Mouse (Mus musculus) frontal cortex, postnatal 14 days (tissue): ENCODE measurements around the gene Olfr911-ps1.

Experiments
- DNase-seq, 2 experiments: peaks; one replicate each; pipeline ENCODE4 v3.0.0; 2022; ENCODE audit warnings: low spot score in 2 of 2

Gene Olfr911-ps1

GRCm38 (mm10) chr9:38521280-38521679 lies at the start of gene Olfr911-ps1:
Gene Olfr911-ps1, plus strand, starts transcription at chr9:38521580.
- no peak for DNase-seq

GRCm38 (mm10) chr9:38486785-38487184 lies 34.6 kb upstream of the Olfr911-ps1 start, which contains the start of gene Olfr906:
Gene Olfr906, plus strand, starts transcription at chr9:38487085.
- DNase-seq, result no peak

DNA sequence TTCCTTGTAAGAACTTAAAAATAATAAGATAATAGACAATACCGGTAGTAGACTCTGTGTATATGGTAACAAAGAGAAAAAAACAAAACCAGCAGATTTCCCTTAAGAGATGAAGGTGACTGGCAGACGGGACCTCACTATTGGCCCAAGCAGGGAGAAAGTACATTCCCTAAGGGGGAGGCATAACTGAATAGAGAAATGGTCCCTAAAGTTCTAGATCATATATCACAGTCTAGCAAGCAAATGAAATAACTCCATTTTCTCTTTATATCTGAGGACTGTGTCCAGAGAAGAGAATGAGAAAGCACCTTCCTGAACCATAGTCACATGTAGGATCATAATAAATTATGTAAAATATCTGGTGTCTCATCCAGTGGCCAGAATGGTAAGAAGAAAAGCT lies 25.9 kb upstream of the Olfr911-ps1 start, which contains the start of gene Olfr907:
Olfr907 (plus strand) TSS at position 301 of the 400 bp plus-strand sequence.
- no peak for DNase-seq

GRCm38 (mm10) chr9:38512353-38512752 lies 9.0 kb upstream of the Olfr911-ps1 start:
- no peak for DNase-seq

DNA sequence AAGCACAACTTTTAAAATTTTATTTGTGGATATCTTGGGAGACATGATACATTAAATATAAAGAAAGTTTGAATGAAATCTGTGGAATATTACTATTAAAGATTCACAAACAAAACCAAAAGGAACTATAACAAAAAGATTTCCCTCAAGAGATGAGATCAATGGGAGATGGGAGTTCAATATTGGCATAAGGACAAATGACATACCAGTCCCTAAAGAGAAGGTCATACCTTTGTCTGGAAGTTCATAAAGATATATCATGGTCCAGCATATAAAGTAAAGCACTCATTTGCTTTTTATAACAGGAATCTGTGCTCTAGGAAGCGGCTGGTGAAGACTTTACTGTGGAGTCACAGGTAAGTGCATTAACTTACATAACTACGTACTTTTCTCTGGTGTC lies 16.2 kb downstream of the Olfr911-ps1 start, which contains the start of gene Olfr910:
Olfr910 (plus strand) TSS at position 301 of the 400 bp plus-strand sequence.
- DNase-seq, result no peak
